Mouse (Mus musculus) CH12F3 (cell line): ENCODE results near the gene Olfr92.
"Not testable (repeated sequence)": the region's sequence is repeated elsewhere in the genome, so short reads cannot be mapped to it uniquely, and the experiment has no call there.

Experiments used
- in situ Hi-C: fragments of 300-500 bp; cut with MboI; formaldehyde crosslinking; loops from 2 replicates; pipeline ENCODE4 v1.14.3; 2020; ENCODE audit warnings: low sequenced_read_pairs

Gene Olfr92

DNA sequence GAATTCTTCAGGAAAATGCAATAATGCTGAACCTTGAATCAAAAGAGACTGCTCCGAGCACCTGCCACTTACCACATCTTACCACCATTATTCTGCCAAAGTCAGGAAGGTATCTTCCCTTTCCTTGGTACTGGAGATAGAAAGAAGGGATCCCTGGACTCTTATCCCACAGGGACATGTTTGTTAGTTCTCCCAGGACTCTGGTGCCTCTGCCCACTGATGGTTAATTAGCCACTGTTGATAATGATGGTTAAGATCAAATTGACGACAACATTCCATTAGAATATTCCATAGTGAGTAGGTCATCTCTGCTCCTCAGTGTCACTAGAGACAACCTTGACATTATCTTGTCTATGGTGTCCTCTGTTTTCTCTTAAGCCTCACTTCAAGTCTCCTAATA is at the start of gene Olfr92:
Gene Olfr92, minus strand, starts transcription at position 101 of the 400 bp plus-strand sequence.
- in situ Hi-C loops = no loop called here

DNA sequence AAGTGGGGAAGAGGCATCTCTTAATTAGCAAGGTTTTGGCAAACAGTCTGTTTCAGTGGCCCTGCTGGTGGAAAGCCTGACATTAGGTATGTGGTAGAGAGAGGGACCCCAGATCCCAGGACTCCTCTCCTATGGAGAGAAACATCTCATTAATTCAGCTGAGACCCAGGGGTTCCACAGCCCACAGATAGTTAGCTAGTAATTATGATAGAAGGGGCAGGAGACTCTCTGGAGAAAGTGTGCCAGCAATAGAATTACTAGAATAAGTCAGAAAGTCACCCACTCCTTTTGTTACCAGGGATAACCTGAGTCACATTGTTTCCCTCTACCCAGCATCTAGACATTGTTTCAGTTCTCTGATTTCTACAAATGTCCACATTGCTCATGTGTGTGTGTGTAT is 41.5 kb upstream of the Olfr92 start, which contains the start of gene Olfr93:
Gene Olfr93, minus strand, starts transcription at position 101 of the 400 bp plus-strand sequence.
- in situ Hi-C loops = no loop called here

DNA sequence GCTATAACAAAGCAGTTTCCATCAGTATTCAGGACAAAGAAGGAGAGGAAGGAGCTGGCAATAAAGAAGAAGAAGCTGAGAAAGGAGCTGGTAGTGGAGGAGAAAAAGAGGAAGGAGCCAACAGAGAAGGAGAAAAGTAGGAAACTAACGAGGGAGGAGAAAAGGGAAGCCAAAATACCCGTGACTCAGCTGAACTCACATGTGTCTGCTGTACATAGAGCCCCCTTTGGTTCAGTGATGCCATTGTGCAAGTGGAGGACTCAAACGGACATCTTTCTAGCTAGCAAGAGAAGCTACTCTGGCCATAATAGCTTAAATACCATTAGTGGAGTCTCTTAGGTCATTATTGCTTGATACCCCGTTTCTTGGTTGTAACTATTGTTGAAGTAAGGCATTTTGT is 11.5 kb upstream of the Olfr92 start:
- in situ Hi-C loops = not testable (repeated sequence)

DNA sequence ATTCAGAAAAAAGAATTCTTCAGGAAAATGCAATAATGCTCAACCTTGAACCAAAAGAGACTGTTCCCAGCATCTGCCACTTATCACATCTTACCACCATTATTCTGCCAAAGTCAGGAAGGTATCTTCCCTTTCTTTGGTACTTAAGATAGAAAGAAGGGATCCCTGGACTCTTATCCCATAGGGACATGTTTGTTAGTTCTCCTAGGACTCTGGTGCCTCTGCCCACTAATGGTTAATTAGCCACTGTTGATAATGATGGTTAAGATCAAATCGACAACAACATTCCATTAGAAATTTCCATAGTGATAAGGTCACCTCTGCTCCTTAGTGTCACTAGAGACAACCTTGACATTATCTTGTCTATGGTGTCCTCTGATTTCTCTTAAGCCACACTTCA is 21.7 kb downstream of the Olfr92 start, which contains the start of gene Olfr91:
Gene Olfr91, minus strand, starts transcription at position 101 of the 400 bp plus-strand sequence.
- in situ Hi-C loops = no loop called here

DNA sequence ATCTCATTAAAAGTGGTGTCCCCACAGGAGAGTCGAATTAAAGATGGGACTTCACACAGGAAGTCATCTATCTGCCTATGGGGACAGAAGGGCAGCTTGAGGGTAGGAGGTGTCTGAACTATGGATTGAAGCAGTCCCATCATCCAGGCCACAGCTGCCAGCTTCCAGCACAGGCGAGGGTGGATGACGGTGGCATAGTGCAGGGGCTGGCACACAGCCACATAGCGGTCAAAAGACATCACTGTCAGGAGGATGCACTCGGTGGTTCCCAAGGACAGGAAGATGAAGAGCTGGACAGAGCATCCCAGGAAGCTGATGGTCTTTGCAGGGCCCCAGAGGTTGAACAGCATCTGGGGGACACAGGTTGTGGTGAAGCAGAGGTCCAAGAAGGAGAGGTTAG is 26.6 kb downstream of the Olfr92 start:
- in situ Hi-C loops = no loop called here

DNA sequence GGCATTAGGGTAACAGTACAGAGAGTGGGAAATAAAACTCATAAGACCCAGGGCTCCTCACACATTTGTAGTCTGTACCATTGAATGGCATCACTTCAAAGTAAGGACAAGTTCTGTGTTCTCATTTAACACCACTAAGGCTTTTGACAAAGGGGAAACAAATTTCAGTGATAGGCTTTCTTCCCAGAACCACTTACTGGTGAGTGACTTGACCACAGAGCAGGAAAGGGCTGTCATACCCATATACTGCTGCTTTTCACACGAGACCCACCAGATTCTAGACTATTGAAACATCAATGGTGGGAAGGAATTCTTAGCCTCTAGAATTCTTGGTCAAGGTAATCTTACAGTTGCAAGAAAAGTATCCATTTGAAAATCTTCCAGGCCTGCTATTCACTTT is 27.7 kb downstream of the Olfr92 start:
- in situ Hi-C loops = no loop called here

DNA sequence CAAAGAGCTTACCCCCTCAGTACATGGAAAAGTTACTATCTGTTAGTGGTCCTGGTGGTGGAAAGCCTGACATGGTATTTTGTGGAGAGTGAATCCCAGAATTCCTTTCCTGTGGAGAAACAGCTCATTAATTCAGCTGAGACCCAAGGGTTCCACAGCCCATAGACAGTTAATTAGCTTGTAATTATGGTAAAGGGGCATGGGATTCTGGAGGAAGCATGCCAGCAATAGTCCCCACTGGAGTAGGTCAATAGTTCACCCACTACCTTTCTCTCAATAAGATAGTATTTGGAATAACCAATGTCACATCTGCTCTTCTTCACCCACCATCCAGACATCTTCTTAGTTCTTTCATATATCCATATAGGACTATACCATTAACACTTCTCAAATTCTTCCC is 31.5 kb downstream of the Olfr92 start, which contains the start of gene Olfr90:
Gene Olfr90, minus strand, starts transcription at position 101 of the 400 bp plus-strand sequence.
- in situ Hi-C loops = no loop called here

DNA sequence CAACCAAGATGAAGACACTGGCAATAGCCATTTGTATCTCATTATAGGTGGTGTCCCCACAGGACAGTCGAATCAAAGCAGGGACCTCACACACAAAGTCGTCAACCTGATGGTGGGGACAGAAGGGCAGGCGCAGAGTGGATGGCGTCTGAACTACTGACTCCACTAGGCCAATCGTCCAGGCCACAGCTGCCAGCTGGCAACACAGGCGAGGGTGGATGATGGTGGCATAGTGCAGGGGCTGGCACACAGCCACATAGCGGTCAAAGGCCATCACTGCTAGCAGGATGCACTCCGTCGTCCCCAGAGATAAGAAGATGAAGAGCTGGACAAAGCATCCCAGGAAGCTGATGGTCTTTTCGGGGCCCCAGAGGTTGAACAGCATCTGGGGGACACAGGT is 34.3 kb downstream of the Olfr92 start:
- in situ Hi-C loops = no loop called here

DNA sequence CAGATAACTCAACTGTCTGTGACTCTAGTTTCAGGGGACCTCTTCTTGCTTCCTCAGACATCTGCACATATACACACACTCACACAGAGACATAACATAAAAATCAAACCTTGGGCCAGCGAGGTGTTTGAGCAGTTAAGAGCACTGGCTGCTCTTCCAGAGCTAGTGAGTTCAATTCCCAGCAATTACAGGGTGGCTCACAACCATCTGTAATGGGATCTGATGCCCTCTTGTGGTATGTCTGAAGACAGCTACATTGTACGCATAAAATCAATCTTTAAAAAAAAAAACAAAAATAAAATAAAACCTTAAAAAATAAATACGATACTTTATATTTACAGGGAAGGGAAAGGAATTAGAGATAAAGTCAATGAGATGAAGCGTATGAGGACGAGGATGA is 35.3 kb downstream of the Olfr92 start:
- in situ Hi-C loops = no loop called here

DNA sequence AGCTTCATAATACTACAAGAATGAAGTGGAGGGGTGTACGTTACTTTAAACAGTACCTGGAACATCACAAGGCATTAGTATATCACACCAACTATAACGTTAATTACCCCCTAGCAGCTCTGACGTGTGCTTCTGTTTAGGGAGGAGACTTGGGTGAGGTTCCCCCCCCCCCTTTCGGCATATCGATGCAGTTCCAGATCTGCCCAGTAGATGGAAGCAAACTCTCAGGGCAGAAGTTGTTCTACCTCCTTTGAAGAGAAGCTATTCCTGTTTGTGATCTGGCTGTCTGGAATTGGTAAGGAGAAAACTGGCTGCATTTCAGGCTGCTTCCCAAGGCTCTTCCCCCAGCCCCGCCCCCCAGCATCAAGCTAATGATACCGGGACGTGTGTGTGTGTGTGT is 36.6 kb downstream of the Olfr92 start:
- in situ Hi-C loops = no loop called here

DNA sequence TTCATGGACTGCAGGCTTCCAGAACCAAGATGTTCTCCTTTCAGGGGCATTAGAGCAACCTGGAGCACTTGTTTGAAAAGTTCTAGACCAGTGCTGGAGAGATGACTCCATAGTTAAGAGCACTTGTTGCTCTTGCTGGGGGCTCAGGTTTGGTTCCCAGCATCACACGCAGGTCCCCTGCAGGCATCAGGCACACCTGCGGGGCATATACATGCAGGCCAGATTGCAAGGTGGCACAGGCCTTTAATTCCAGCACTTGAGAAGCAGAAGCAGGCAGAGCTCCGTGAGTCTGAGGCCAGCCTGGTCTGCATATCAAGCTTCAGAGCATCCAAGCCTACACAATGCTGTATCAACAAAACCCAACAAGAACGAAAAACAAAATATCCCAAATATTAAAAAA is 38.2 kb downstream of the Olfr92 start:
- in situ Hi-C loops = no loop called here

DNA sequence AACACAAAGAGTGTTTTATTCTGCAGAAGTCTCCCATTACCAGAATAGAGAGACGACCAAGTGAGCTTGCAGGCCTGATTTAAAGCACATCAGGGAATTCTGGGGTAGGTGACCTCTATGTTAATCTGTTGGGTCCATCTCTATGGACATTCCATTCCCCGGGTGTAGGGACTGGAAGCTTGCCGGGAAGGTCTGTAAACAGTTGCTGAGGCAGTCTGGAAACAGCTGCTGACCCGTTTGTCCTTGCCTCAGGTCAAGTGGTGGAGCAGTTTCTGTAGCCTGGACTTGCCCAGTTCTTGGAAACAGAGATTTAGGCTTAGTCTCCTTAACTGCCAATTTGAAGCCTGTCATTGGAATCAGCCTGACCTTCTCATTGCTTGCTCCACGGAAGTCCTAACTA is 39.8 kb downstream of the Olfr92 start:
- in situ Hi-C loops = no loop called here

DNA sequence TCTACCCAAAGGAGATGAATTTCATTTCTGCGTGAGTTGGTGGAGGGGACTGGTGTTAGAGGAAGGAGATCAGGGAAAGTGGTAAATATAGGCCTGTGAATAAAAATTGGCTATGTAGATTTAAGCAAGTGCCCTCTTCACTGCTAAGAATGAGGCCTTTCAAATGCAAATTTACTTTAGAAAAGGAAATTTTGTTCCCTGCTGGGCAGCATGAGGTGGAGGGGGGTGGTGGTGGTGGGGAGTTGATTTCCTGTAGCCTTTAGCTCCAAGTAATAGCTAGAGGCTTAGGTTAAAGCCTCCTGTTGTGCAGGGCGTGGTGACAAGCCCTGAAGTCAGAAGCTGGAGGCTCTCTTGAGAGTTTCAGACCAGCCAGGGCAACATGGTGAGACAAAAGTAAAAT is 40.9 kb downstream of the Olfr92 start:
- in situ Hi-C loops = loop anchor here (10.0 kb wide), 1 partner anchor 126 kb away; the partner anchor contains the start of gene Olfr94

DNA sequence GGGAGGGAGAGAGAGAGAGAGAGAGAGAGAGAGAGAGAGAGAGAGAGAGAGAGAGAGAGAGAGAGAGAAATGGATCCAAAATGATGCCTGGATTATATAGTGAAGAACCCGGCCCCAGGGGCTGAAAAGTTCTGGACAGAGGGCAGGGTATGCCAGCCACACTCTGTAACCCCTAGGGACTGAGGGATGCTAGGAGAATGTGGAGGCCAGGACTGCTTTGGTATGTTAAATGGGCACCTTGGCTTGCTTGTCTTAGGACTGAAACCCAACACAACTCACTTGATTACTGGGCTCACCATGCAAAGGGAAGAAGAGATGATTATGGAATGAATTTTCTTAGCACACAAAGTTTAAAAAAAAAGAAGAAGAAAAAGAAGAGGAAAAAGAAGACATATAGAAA is 41.7 kb downstream of the Olfr92 start:
- in situ Hi-C loops = loop anchor here (10.0 kb wide), 1 partner anchor 127 kb away; the partner anchor contains the start of gene Olfr94

DNA sequence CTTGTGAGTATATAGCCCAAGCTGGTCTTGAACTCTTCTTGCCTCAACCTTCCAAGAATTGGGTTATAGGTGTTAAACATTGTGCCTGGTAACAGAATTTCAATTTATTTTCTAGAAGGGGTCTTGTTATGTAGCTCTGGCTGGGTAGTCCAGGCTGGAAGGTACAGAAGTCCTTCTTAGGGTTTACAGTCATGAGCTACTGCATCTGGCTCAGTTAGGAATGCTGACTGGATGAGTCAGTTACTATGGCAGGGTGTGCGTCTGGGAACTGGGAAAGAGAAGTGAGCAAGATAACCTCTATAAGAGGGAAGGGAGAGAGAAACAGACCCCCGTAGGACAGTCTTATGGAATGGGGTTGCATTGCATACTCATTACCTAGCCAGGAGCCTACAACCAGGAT is 44.1 kb downstream of the Olfr92 start:
- in situ Hi-C loops = loop anchor here (10.0 kb wide), 1 partner anchor 129 kb away; the partner anchor contains the start of gene Olfr94

DNA sequence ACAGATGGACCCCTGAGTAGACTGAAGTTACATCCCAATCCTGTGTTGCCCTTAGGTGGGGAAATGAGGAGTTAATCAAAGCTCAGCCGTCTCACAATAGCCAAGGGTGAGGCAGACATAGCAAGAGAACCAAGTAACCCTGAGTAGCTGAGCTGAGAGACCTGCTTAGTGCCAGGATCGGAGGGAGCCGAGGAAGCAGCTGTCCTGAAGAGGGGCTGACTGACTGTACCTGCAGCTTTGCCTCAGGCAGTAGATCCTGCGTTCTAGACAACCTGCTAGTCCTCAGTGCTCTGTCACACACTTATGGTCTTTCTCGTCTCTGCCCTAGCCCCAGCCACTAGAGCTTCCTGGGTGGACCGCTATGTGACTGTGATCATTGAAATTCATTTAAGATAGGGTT is 44.7 kb downstream of the Olfr92 start:
- in situ Hi-C loops = loop anchor here (10.0 kb wide), 1 partner anchor 130 kb away; the partner anchor contains the start of gene Olfr94

DNA sequence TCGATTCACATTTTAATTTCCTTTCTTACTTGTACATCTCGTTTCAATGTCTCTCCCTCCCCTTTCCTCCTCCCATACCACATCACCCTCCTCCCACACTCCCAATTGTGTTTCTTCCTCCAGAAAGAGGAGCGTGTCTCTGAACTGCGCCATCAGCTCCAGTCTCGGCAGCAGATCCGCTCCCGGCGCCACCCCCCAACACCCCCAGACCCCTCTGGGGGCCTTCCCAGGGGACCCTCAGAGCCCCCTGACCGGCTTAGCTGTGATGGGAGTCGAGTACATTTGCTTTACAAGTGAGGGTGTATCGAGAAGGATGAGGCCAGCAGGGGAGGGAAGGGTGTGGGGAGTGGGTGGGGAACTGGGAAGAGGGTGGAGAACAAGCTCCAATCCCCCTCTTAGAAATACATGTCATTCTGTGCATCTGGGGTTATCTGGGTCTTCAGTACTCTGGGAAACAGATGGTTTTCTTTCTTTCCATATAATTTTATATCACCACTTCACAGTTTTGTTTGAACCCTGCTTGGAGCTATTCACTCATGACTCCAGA is 47.1 kb downstream of the Olfr92 start:
- in situ Hi-C loops = loop anchor here (10.0 kb wide), 1 partner anchor 132 kb away; the partner anchor contains the start of gene Olfr94

DNA sequence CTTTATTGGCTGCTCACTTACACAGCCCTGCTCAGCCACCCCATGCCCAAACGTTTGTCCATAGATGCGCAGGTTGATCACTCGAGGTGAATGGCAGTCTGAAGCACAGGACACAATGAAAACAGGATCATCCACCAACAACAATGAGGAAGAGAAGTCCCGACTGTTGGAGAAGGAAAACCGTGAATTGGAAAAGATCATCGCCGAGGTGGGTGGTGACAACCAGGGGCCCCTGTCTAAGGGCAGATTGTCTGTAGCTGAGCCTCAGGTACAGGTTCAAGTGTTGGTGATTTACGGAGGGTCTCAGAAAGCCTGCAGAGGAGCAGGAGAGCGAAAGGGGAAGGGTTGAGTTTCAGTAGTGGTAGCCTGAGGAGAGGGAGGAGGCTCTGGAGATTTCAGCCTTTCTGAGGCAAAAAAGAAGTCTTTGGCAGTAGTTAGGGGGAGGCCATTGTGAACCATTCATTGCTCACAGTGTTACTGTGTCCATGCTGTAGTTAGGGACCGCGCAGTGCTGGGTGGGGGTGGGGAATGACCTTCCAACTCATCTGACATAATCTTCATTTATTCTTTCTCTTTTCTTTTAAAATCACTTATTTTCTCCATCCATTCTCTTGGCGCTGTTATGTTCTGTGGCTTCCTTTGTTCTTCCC is 47.7 kb downstream of the Olfr92 start:
- in situ Hi-C loops = loop anchor here (10.0 kb wide), 1 partner anchor 133 kb away; the partner anchor contains the start of gene Olfr94

DNA sequence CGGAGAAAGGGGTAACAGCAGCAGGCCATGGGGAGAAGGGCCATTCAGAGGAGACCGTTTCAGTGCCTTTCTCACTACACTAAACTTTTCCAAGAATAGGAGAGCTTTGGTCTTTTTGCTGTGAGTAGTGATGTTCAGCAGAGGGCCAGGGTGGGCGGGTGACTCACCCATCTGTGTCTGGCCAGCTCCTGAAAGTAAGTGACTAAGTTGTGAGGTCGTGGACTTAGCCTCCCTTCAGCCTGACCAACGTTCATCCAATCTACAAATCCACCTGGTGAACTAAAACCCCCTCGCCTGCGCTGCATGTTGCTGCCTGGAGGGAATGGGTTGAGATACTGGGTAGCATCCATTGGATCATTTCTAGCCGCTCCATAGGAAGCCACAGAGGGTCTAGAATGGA is 49.8 kb downstream of the Olfr92 start:
- in situ Hi-C loops = loop anchor here (10.0 kb wide), 1 partner anchor 135 kb away; the partner anchor contains the start of gene Olfr94

DNA sequence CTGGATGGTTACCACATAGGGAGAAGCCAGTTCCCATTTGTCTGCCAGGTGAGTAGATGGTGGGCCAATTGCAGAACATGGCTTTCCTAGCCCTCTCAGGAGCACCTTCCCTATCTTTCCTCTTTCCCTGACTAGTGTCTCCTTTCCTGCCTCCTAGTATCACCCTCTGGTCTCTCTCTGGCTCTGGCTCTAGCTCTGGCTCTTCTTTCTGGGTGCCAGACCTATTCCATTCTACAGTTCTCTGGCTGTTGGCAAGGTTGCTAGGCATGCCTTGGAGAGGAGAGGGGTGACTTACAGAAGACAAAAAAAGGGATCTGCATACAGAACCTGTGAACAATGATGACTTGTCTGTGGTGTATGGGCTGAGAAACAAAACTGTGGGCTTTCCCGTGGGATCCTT is 52.0 kb downstream of the Olfr92 start:
- in situ Hi-C loops = no loop called here

DNA sequence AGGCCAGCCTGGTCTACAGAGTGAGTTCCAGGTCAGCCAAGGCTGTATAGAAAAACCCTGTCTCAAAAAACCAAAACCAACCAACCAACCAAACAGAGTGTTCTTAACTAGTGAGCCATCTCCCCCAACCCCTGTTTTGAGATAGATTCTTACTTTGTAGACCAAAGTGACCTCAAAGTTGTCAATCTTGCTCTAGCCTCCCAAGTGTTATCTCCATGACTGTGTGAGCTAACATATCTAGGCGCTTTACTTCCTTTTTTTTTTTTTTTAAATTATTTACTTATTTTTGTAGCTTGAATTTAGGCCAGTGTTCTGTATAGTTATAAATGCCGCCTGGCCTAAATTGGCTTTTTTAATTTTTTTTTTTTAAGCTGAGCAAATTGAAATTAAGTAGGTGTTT is 53.9 kb downstream of the Olfr92 start:
- in situ Hi-C loops = no loop called here
